Mouse (Mus musculus) liver, postnatal 0 days (tissue): ENCODE measurements at regions not wholly inside any gene's neighbourhood (a gene's known extent, or its start where the extent isn't known, plus 50 kb on each side); places are given as distances from the start of the nearest gene placed in this dataset.

Experiments used
- ATAC-seq: fragments of 200-750 bp; cut with Nextera tagmentation; 2 replicates; pipeline ENCODE4 v1.8.0; 2017; ENCODE audit warnings: mild to moderate bottlenecking, moderate library complexity
- DNase-seq: peaks from one replicate; pipeline ENCODE4 v3.0.0-alpha.2; 2016
- H3K27ac ChIP-seq: fragments of 300-500 bp; sonication (generic); 2 replicates; pipeline ENCODE4 v1.5.1; 2014; ENCODE audit warnings: antibody characterized with exemption, moderate library complexity, mild to moderate bottlenecking, low read depth
- H3K27me3 ChIP-seq: fragments of 300-500 bp; sonication (generic); 2 replicates; pipeline ENCODE4 v1.6.1; 2014; ENCODE audit warnings: low read length, control low read depth, mixed read lengths; ENCODE audit not compliant: insufficient read depth
- H3K36me3 ChIP-seq: fragments of 300-500 bp; sonication (generic); replicated peaks from 2 replicates; pipeline ENCODE4 v1.6.1; 2014; ENCODE audit warnings: mild to moderate bottlenecking, control low read depth, low read length, moderate library complexity, mixed read lengths; ENCODE audit not compliant: insufficient read depth
- H3K4me1 ChIP-seq: fragments of 300-500 bp; sonication (generic); 2 replicates; pipeline ENCODE4 v1.6.1; 2014; ENCODE audit warnings: antibody characterized with exemption, mild to moderate bottlenecking, control low read depth; ENCODE audit not compliant: insufficient read depth
- H3K4me2 ChIP-seq: fragments of 300-500 bp; sonication (generic); 2 replicates; pipeline ENCODE4 v1.6.1; 2014; ENCODE audit warnings: low read depth, mild to moderate bottlenecking, low read length, moderate library complexity, mixed read lengths
- H3K4me3 ChIP-seq: fragments of 300-500 bp; sonication (generic); 2 replicates; pipeline ENCODE4 v1.5.1; 2014; ENCODE audit warnings: low read depth, low read length
- H3K9ac ChIP-seq: fragments of 300-500 bp; sonication (generic); replicated peaks from 2 replicates; pipeline ENCODE4 v1.6.1; 2014; ENCODE audit warnings: mild to moderate bottlenecking, moderate library complexity
- H3K9me3 ChIP-seq: fragments of 300-500 bp; sonication (generic); 2 replicates; pipeline ENCODE4 v1.6.1; 2016; ENCODE audit warnings: mild to moderate bottlenecking, control low read depth, low read length, mixed read lengths
- CTCF ChIP-seq: sonication (generic); IDR thresholded peaks from 2 replicates; pipeline ENCODE4 v1.5.1; 2016; ENCODE audit warnings: antibody characterized with exemption, low read depth
- EP300 ChIP-seq: IDR thresholded peaks from 2 replicates; pipeline ENCODE4 v1.6.1; 2016; ENCODE audit warnings: antibody characterized with exemption, low read depth, mild to moderate bottlenecking
- WGBS: fragments of 180-500 bp; shearing (Covaris S2); extraction: QIAGEN DNeasy Blood & Tissue Kit; methylation state at CpG from one replicate; pipeline ENCODE4 v1.1.7; 2014; ENCODE audit not compliant: insufficient replicate concordance; 5-methylcytosine and 5-hydroxymethylcytosine counted together

DNA sequence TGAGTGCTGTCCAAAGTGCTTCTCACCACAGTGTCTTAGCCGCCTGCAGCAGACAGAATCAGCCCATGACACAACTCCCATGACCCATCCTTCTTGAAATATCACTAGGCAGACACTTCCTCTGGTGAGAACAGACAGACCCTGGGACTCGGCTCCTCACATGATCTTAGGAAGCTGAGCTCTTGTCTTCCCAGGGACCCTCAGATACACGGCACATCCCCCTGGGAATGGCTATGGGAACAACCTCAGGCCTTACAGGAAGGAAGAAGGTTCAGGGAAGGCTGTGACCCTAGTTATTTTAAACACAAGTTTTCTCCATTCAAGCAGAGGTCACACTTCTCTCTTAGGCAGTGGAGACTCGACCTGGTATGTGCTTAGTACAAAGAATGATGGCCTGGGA is 166.8 kb downstream of the Trib2 start:
- no peak overlapping the region for H3K4me2 ChIP-seq
- WGBS = 47% methylated on average over 4 of the region's 4 CpGs
- TF ChIP-seq EP300 = no peak
- no peak for TF ChIP-seq CTCF
- H3K27ac ChIP-seq = no peak overlapping the region
- H3K9ac ChIP-seq = no peak overlapping the region
- no peak overlapping the region for H3K4me3 ChIP-seq
- no peaks in the 10 kb centered on the region for H3K9me3 ChIP-seq
- ATAC-seq (no peak), DNase-seq (no peak)
- peaks cover 4% of the 10 kb centered on the region; the same call in 1 of the 2 replicates for H3K4me1 ChIP-seq
- no peaks in the 10 kb centered on the region for H3K27me3 ChIP-seq
- no peaks in the 10 kb centered on the region for H3K36me3 ChIP-seq

DNA sequence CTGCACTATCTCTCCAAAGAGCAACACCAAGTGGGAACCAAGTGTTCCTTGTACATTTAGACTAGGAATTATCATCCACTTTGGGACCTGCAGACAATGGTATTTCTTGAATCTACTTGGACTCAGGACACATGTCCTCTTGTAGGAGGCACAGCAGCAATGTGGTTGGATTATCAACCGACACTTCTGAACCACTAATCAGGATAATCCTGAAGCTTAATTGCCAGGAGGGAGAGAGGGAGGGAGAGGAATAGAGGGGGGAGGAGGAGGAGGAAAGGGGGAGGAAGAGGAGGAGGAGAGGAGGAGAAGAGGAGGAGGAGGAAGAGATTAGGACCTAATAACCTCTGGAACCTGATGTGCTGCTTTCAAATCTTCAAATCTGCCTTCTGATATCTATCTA is 167.5 kb downstream of the Trib2 start:
- Histone ChIP-seq H3K4me3 (no peak overlapping the region), H3K4me2 (no peak overlapping the region), H3K9ac (no peak overlapping the region), H3K36me3 (no peaks in the 10 kb centered on the region), H3K27ac (no peak overlapping the region), H3K27me3 (no peaks in the 10 kb centered on the region), H3K4me1 (peaks cover 4% of the 10 kb centered on the region; the same call in 1 of the 2 replicates), H3K9me3 (no peaks in the 10 kb centered on the region)
- WGBS = 64% methylated on average over 1 of the region's 1 CpGs
- DNase-seq (no peak), ATAC-seq (no peak)
- TF ChIP-seq CTCF (no peak), EP300 (no peak)

GRCm38 (mm10) chr12:15644074-15644672 is 172.5 kb downstream of the Trib2 start:
- DNase-seq (no peak), ATAC-seq (no peak)
- no peaks in the 10 kb centered on the region for H3K36me3 ChIP-seq
- H3K9me3 ChIP-seq = no peaks in the 10 kb centered on the region
- H3K4me3 ChIP-seq = no peak overlapping the region
- H3K9ac ChIP-seq = no peak overlapping the region
- WGBS = 56% methylated on average over 9 of the region's 9 CpGs
- no peaks in the 10 kb centered on the region; the same call in 1 of the 2 replicates for H3K4me1 ChIP-seq
- no peak overlapping the region for H3K27ac ChIP-seq
- no peak for TF ChIP-seq EP300
- TF ChIP-seq CTCF = no peak
- no peak overlapping the region for H3K4me2 ChIP-seq
- no peaks in the 10 kb centered on the region for H3K27me3 ChIP-seq

GRCm38 (mm10) chr12:15643669-15644068 is 173.1 kb downstream of the Trib2 start:
- no peak for TF ChIP-seq EP300
- no peak for TF ChIP-seq CTCF

DNA sequence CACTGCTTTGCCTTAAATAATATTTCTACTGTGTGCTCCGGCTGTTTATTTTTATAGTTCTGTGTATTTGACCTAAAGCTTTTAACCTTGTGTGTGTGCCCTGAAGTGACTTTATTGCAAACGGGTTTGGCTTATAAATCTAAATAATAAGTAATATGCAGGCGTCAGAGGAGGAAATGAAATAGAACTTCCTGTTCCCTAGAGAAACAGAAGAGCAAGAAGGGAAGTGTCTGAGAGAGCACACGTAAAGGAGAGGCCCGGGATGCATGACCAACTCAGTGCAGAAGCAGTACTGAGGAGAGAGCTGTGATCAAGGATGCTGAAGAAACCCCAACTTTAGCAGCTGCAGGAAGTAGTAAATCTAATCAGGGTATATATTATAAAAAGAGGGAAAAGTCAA is 176.4 kb downstream of the Trib2 start:
- no peaks in the 10 kb centered on the region for H3K36me3 ChIP-seq
- no peak overlapping the region for H3K27ac ChIP-seq
- no peak overlapping the region for H3K4me2 ChIP-seq
- H3K9ac ChIP-seq = no peak overlapping the region
- 43% methylated on average over 5 of the region's 5 CpGs for WGBS
- DNase-seq (no peak), ATAC-seq (no peak)
- no peaks in the 10 kb centered on the region for H3K9me3 ChIP-seq
- no peak for TF ChIP-seq CTCF
- no peak for TF ChIP-seq EP300
- no peak overlapping the region for H3K4me3 ChIP-seq
- H3K4me1 ChIP-seq = no peaks in the 10 kb centered on the region; the same call in 1 of the 2 replicates
- no peaks in the 10 kb centered on the region for H3K27me3 ChIP-seq

More at GRCm38 (mm10) chr12:15643669-15644068, 173.1 kb downstream of the Trib2 start:
- no peaks in the 10 kb centered on the region for H3K9me3 ChIP-seq
- ATAC-seq (peak; percentile 94), DNase-seq (peak; percentile 65)
- no peak overlapping the region for H3K4me3 ChIP-seq
- no peak overlapping the region for H3K4me2 ChIP-seq
- H3K27me3 ChIP-seq = no peaks in the 10 kb centered on the region
- no peaks in the 10 kb centered on the region for H3K36me3 ChIP-seq
- no peaks in the 10 kb centered on the region; the same call in 1 of the 2 replicates for H3K4me1 ChIP-seq
- WGBS = 35% methylated on average over 3 of the region's 3 CpGs
- H3K27ac ChIP-seq = peak overlapping the region; percentile 30
- no peak overlapping the region for H3K9ac ChIP-seq

DNA sequence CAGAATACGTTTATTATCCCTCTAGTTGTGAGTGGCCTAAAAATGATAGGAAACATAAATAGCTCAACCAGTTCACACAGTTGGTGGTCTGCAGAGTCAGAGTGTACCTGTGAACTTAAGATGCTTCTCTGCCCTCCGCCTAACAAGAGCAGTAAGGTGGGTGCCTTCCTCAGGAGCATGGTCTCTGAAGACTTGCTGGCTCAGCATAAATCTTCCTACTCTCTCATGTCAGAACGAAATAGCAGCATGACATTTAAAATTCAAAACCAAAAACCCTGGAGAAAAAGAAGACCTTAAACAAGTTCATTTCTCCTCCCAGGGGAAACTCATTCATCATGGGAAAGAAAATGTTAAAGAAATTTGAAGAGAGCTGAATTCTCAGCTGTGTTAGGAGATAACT is 186.8 kb downstream of the Trib2 start:
- Histone ChIP-seq H3K27me3 (no peaks in the 10 kb centered on the region), H3K27ac (no peak overlapping the region), H3K4me1 (no peaks in the 10 kb centered on the region), H3K4me3 (no peak overlapping the region), H3K9me3 (no peaks in the 10 kb centered on the region), H3K4me2 (no peak overlapping the region), H3K36me3 (no peaks in the 10 kb centered on the region), H3K9ac (no peak overlapping the region)
- TF ChIP-seq EP300 = no peak
- TF ChIP-seq CTCF = no peak
- DNase-seq (no peak), ATAC-seq (no peak)
- 71% methylated on average over 3 of the region's 3 CpGs for WGBS

GRCm38 (mm10) chr12:15619521-15619920 is 197.2 kb downstream of the Trib2 start:
- no peak for DNase-seq
- Histone ChIP-seq H3K4me2 (no peak overlapping the region), H3K27ac (no peak overlapping the region), H3K36me3 (no peaks in the 10 kb centered on the region), H3K9ac (no peak overlapping the region), H3K4me3 (no peak overlapping the region), H3K4me1 (no peaks in the 10 kb centered on the region), H3K27me3 (no peaks in the 10 kb centered on the region), H3K9me3 (no peaks in the 10 kb centered on the region)
- TF ChIP-seq CTCF = no peak
- no peak for TF ChIP-seq EP300
- ATAC-seq = no peak
- WGBS = 82% methylated on average over 2 of the region's 2 CpGs
